Mouse (Mus musculus): Measurements from ENCODE around the gene Rec114. TPM values are rescaled to one million over a fixed set of nuclear protein-coding genes. Genes with fewer than 3 reads are reported as not detected.

Gene Rec114
- total RNA-seq, 2 experiments from 2014 or later, result not detected

- no peak for ATAC-seq (replicated peaks; ENCODE audit: poor library complexity, severe bottlenecking)
These were observed 130.0 kb downstream of the Rec114 start for GRCm38 (mm10) chr9:58613790-58614189.

Other genes starting within 250 kb of the Rec114 start
- not detected in 2 replicates for gene Cd276, start 188.5 kb downstream of the Rec114 start, total RNA-seq (2014; fragmentation: Nextera tagmentation)
- not detected in 2 replicates for gene Cd276, start 188.5 kb downstream of the Rec114 start, total RNA-seq (2017)
- gene Nptn, start 161.7 kb downstream of the Rec114 start, total RNA-seq (2014; fragmentation: Nextera tagmentation), result 115 and 137 TPM in 2 replicates
- gene Nptn, start 161.7 kb downstream of the Rec114 start, total RNA-seq (2017), result 99.8 and 121 TPM in 2 replicates
- not detected in 2 replicates for gene Hcn4, start 79.4 kb upstream of the Rec114 start, total RNA-seq (2014; fragmentation: Nextera tagmentation)
- not detected in 2 replicates for gene Hcn4, start 79.4 kb upstream of the Rec114 start, total RNA-seq (2017)